Mouse (Mus musculus) liver, embryonic 16.5 days (tissue): ENCODE results near the gene Tmem150c. TPM values are rescaled to one million over a fixed set of nuclear protein-coding genes. Genes with fewer than 3 reads are reported as not detected.

ENCODE experiments used
- ATAC-seq: fragments of 200-750 bp; cut with Nextera tagmentation; 2 replicates; pipeline ENCODE4 v1.8.0; 2017; ENCODE audit warnings: low read depth, mild to moderate bottlenecking, moderate number of reproducible peaks, moderate library complexity
- H3K27ac ChIP-seq: fragments of 300-500 bp; sonication (generic); 2 replicates; pipeline ENCODE4 v1.5.1; 2014; ENCODE audit warnings: mild to moderate bottlenecking, low read length
- H3K27me3 ChIP-seq: fragments of 300-500 bp; sonication (generic); 2 replicates; pipeline ENCODE4 v1.6.1; 2014; ENCODE audit warnings: low read depth, low read length, mixed read lengths; ENCODE audit not compliant: control insufficient read depth, insufficient read depth
- H3K36me3 ChIP-seq: fragments of 300-500 bp; sonication (generic); 2 replicates; pipeline ENCODE4 v1.6.1; 2014; ENCODE audit warnings: mild to moderate bottlenecking; ENCODE audit not compliant: control insufficient read depth, insufficient read depth
- H3K4me1 ChIP-seq: fragments of 300-500 bp; sonication (generic); 2 replicates; pipeline ENCODE4 v1.6.1; 2014; ENCODE audit warnings: low read depth, low read length, mixed read lengths; ENCODE audit not compliant: control insufficient read depth
- H3K4me2 ChIP-seq: fragments of 300-500 bp; sonication (generic); 2 replicates; pipeline ENCODE4 v1.6.1; 2014; ENCODE audit warnings: low read depth, low read length, mixed read lengths
- H3K4me3 ChIP-seq: fragments of 300-500 bp; sonication (generic); 2 replicates; pipeline ENCODE4 v1.5.1; 2014; ENCODE audit warnings: low read depth, mild to moderate bottlenecking, low read length
- H3K9ac ChIP-seq: fragments of 300-500 bp; sonication (generic); 2 replicates; pipeline ENCODE4 v1.6.1; 2014; ENCODE audit warnings: low read depth, low read length
- H3K9me3 ChIP-seq: fragments of 300-500 bp; sonication (generic); replicated peaks from 2 replicates; pipeline ENCODE4 v1.6.1; 2016; ENCODE audit warnings: low read length; ENCODE audit not compliant: control insufficient read depth
- WGBS: fragments of 180-500 bp; shearing (Covaris S2); extraction: QIAGEN DNeasy Blood & Tissue Kit; methylation state at CpG from one replicate; pipeline ENCODE4 v1.1.7; 2014; ENCODE audit not compliant: insufficient replicate concordance; 5-methylcytosine and 5-hydroxymethylcytosine counted together
- polyA plus RNA-seq: library from polyadenylated mRNA; unstranded; fragments of >200 nt; fragmentation: Nextera tagmentation; extraction: Ambion mirVana; gene quantifications from 2 replicates; pipeline ENCODE4 v1.2.1, GENCODE M21; 2015

Gene Tmem150c
- polyA plus RNA-seq, 1 experiment from 2014 or later: 0.67 TPM

- Histone ChIP-seq H3K27me3 (no peaks in the 10 kb centered on the region), H3K4me2 (peak overlapping the region; percentile 78), H3K9me3 (no peaks in the 10 kb centered on the region), H3K36me3 (peaks cover 30% of the 10 kb centered on the region), H3K9ac (peak overlapping the region; percentile 89), H3K4me3 (peak overlapping the region; percentile 93), H3K27ac (peak overlapping the region; percentile 77), H3K4me1 (peaks cover 27% of the 10 kb centered on the region)
- ATAC-seq: peak; percentile 52
- under 1% methylated on average over 44 of the region's 45 CpGs for WGBS
Observed at GRCm38 (mm10) chr5:100037965-100038713, 121.5 kb downstream of the Tmem150c start.

- peak overlapping the region; percentile 78 for H3K4me2 ChIP-seq
- H3K27me3 ChIP-seq: no peaks in the 10 kb centered on the region
- ATAC-seq: no peak
- H3K9me3 ChIP-seq: no peaks in the 10 kb centered on the region
- H3K36me3 ChIP-seq: peaks cover 39% of the 10 kb centered on the region
- no peak overlapping the region for H3K27ac ChIP-seq
- peaks cover 25% of the 10 kb centered on the region for H3K4me1 ChIP-seq
- H3K4me3 ChIP-seq: peak overlapping the region; percentile 93
- H3K9ac ChIP-seq: no peak overlapping the region
- whole genome bisulfite sequencing: 40% methylated on average over 7 of the region's 7 CpGs
Observed at GRCm38 (mm10) chr5:100036681-100037080, 122.9 kb downstream of the Tmem150c start.

GRCm38 (mm10) chr5:100035950-100036349 is 123.7 kb downstream of the Tmem150c start:
- no peak for ATAC-seq
- Histone ChIP-seq H3K9me3 (no peaks in the 10 kb centered on the region), H3K4me1 (peaks cover 19% of the 10 kb centered on the region), H3K27me3 (no peaks in the 10 kb centered on the region), H3K4me3 (no peak overlapping the region), H3K36me3 (peaks cover 39% of the 10 kb centered on the region), H3K4me2 (no peak overlapping the region; the same call in 1 of the 2 replicates), H3K27ac (no peak overlapping the region), H3K9ac (no peak overlapping the region)
- 73% methylated on average over 7 of the region's 7 CpGs for WGBS

- WGBS: 72% methylated on average over 3 of the region's 3 CpGs
- Histone ChIP-seq H3K27me3 (no peaks in the 10 kb centered on the region), H3K9me3 (no peaks in the 10 kb centered on the region), H3K4me2 (no peak overlapping the region), H3K27ac (no peak overlapping the region), H3K36me3 (peaks cover 39% of the 10 kb centered on the region), H3K4me1 (peaks cover 15% of the 10 kb centered on the region), H3K4me3 (no peak overlapping the region), H3K9ac (no peak overlapping the region)
- ATAC-seq: no peak; the same call in 1 of the 2 replicates
Observed at GRCm38 (mm10) chr5:100032646-100033045, 127.0 kb downstream of the Tmem150c start.

- Histone ChIP-seq H3K27me3 (no peaks in the 10 kb centered on the region), H3K4me1 (peaks cover 10% of the 10 kb centered on the region), H3K36me3 (peaks cover 39% of the 10 kb centered on the region), H3K9ac (no peak overlapping the region), H3K27ac (no peak overlapping the region), H3K9me3 (no peaks in the 10 kb centered on the region), H3K4me2 (no peak overlapping the region), H3K4me3 (no peak overlapping the region)
- WGBS: 77% methylated on average over 2 of the region's 2 CpGs
- no peak; the same call in 1 of the 2 replicates for ATAC-seq
Observed at GRCm38 (mm10) chr5:100032107-100032506, 127.5 kb downstream of the Tmem150c start.

- peaks cover under 1% of the 10 kb centered on the region for H3K4me1 ChIP-seq
- peak; percentile 43; the same call in 1 of the 2 replicates for ATAC-seq
- H3K4me2 ChIP-seq: no peak overlapping the region
- no peak overlapping the region for H3K9ac ChIP-seq
- H3K27me3 ChIP-seq: no peaks in the 10 kb centered on the region
- no peak overlapping the region for H3K4me3 ChIP-seq
- no peak overlapping the region for H3K27ac ChIP-seq
- H3K36me3 ChIP-seq: peaks cover 27% of the 10 kb centered on the region
- no peaks in the 10 kb centered on the region for H3K9me3 ChIP-seq
- 59% methylated on average over 6 of the region's 6 CpGs for WGBS
Observed at GRCm38 (mm10) chr5:100030069-100030468, 129.5 kb downstream of the Tmem150c start.

Other genes with a start within 250 kb of the Tmem150c start
- gene Hnrnpd, start 180.9 kb downstream of the Tmem150c start, polyA plus RNA-seq: 18.0 and 18.5 TPM in 2 replicates
- 0.40 and 0.48 TPM in 2 replicates for gene 4930524J08Rik, start 180.7 kb downstream of the Tmem150c start, polyA plus RNA-seq
- 37.8 and 40.5 TPM in 2 replicates for gene Hnrnpdl, start 120.1 kb downstream of the Tmem150c start, polyA plus RNA-seq
- 14.0 and 15.5 TPM in 2 replicates for gene Enoph1, start 119.8 kb downstream of the Tmem150c start, polyA plus RNA-seq